Mouse (Mus musculus) neural tube, embryonic 12.5 days (tissue): ENCODE measurements around the gene Actr1b. TPM values are rescaled to one million over a fixed set of nuclear protein-coding genes. Genes with fewer than 3 reads are reported as not detected.
"Not testable (repeated sequence)": the region's sequence is repeated elsewhere in the genome, so short reads cannot be mapped to it uniquely, and the experiment has no call there.

Experiments used
- ATAC-seq: fragments of 200-750 bp; cut with Nextera tagmentation; 2 replicates; pipeline ENCODE4 v1.8.0; 2017; ENCODE audit warnings: low read depth, mild to moderate bottlenecking, moderate TSS enrichment, moderate library complexity; ENCODE audit not compliant: low FRiP score
- H3K27ac ChIP-seq: fragments of 300-500 bp; sonication (generic); 2 replicates; pipeline ENCODE4 v1.5.1; 2016
- H3K27me3 ChIP-seq: fragments of 300-500 bp; sonication (generic); replicated peaks from 2 replicates; pipeline ENCODE4 v1.6.1; 2016; ENCODE audit warnings: mild to moderate bottlenecking
- H3K36me3 ChIP-seq: fragments of 300-500 bp; sonication (generic); 2 replicates; pipeline ENCODE4 v1.6.1; 2016; ENCODE audit warnings: mild to moderate bottlenecking
- H3K4me1 ChIP-seq: fragments of 300-500 bp; sonication (generic); 2 replicates; pipeline ENCODE4 v1.6.1; 2016
- H3K4me2 ChIP-seq: fragments of 300-500 bp; sonication (generic); replicated peaks from 2 replicates; pipeline ENCODE4 v1.6.1; 2016; ENCODE audit warnings: mild to moderate bottlenecking
- H3K4me3 ChIP-seq: fragments of 300-500 bp; sonication (generic); 2 replicates; pipeline ENCODE4 v1.5.1; 2016
- H3K9ac ChIP-seq: fragments of 300-500 bp; sonication (generic); 2 replicates; pipeline ENCODE4 v1.6.1; 2016; ENCODE audit warnings: mild to moderate bottlenecking
- H3K9me3 ChIP-seq: fragments of 300-500 bp; sonication (generic); 2 replicates; pipeline ENCODE4 v1.6.1; 2016; ENCODE audit warnings: mild to moderate bottlenecking
- WGBS: fragments of 180-500 bp; shearing (Covaris S2); methylation state at CpG from one replicate; pipeline ENCODE4 v1.1.7; 2016; 5-methylcytosine and 5-hydroxymethylcytosine counted together
- polyA plus RNA-seq: library from polyadenylated mRNA; unstranded; fragments of >200 nt; fragmentation: Nextera tagmentation; extraction: Ambion mirVana; gene quantifications from 2 replicates; pipeline ENCODE4 v1.2.1, GENCODE M21; 2016

The Actr1b gene
- polyA plus RNA-seq, 1 experiment from 2014 or later = 131 TPM

DNA sequence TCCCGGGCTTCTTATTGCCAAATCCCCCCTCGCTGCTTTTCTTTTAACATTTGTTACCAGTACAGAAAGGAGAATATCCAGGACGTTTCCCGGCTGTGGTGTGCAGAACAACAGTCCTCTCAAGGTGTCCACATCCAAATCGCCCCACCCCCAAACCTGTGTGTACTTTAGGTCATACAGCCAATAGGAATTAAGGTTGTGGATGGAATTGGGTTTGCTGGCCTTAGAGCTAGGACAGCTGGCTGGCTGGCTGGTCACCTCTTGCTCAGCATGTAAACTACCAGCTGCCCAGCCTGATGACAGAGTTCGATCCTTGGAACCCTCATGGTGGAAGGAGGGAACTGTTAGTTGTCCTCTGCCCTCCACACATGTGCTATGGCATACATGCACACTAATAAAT is 19.4 kb downstream of the Actr1b start:
- no peak overlapping the region for H3K4me3 ChIP-seq
- no peaks in the 10 kb centered on the region for H3K9me3 ChIP-seq
- WGBS = 86% methylated on average over 6 of the region's 6 CpGs
- H3K4me2 ChIP-seq = no peak overlapping the region
- H3K4me1 ChIP-seq = peaks cover 10% of the 10 kb centered on the region
- H3K36me3 ChIP-seq = peaks cover 28% of the 10 kb centered on the region
- no peak for ATAC-seq
- no peaks in the 10 kb centered on the region for H3K27me3 ChIP-seq
- H3K27ac ChIP-seq = no peak overlapping the region
- no peak overlapping the region for H3K9ac ChIP-seq

DNA sequence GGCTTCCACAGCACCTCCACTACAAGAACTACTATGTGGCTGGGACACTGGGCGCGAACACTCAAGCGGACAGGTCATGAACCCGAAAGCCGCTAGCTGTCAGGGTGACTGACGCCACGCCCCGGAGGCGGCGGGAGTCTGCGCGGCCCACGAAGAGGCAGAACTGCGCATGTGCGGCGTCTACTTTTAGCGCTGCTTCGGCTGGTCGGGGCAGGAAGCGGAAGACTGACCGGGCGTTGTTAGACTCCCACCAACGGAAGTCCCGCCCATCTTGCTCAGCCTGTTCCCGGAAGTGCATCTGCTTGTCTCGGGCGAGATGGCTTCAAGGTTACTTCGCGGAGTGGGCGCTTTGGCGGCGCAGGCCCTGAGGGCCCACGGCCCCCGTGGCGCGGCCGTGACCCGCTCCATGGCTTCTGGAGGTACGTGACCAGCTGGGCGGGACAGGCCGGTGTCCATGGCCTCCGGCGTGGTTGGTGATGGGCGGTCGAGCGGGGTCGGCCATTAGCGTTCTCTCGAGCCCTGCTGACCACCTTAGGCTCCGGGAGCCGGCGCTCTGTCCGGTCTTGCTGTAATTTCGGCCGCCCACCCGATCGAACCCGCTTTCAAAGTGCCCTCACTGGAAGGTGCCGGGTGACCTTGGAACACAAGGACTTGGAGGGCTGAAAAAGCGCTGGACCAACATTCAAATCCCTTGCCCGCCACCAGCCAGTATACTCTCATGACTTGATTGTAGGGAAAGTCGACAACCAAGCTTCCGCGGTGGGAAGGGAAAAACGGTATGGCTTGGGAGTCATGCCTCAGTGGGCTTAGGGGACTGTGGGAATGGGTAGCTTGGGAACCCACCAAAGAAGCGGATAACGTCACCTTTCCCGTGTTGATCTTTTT is 22.7 kb downstream of the Actr1b start, which contains the start of gene Cox5b:
Gene Cox5b (plus strand): TSS at position 179 of the 885 bp plus-strand sequence.
- Histone ChIP-seq H3K27me3 (no peaks in the 10 kb centered on the region), H3K4me1 (peaks cover 10% of the 10 kb centered on the region), H3K9ac (peak within 1 kb of the TSS; percentile 82), H3K4me2 (peak within 1 kb of the TSS; percentile 91), H3K27ac (no peak within 1 kb of the TSS), H3K4me3 (peak within 1 kb of the TSS; percentile 90), H3K36me3 (peaks cover 15% of the 10 kb centered on the region), H3K9me3 (no peaks in the 10 kb centered on the region)
- WGBS = 1% methylated on average over 68 of the region's 68 CpGs
- peak; percentile 94 for ATAC-seq

DNA sequence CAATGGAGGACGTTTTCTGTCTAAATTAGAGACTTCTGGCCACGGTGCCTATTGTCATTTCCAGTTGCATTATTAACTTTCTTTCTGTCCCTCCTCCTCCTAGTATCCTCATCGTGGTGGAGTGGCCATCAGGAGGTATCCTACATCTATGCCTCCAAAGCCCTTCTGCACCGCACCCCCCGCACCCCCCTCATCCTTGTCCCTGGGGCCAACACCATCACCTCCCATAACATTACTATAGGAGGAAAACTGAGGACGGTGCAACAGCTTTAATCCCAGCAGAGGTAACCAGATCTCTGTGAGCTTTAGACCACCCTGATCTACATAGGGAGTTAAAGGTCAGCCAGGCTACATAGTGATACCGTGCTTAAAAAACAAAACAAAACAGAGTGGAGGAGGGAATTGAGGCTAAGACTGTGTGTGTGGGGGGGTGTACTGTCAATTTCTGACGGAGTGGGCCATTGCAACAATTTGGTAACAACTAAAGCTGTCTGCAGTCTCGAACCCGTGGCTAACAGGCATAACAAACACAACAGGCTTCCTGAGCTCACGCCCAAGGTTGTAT is 23.5 kb downstream of the Actr1b start:
- H3K9ac ChIP-seq = peak overlapping the region; percentile 82; the same call in 1 of the 2 replicates

DNA sequence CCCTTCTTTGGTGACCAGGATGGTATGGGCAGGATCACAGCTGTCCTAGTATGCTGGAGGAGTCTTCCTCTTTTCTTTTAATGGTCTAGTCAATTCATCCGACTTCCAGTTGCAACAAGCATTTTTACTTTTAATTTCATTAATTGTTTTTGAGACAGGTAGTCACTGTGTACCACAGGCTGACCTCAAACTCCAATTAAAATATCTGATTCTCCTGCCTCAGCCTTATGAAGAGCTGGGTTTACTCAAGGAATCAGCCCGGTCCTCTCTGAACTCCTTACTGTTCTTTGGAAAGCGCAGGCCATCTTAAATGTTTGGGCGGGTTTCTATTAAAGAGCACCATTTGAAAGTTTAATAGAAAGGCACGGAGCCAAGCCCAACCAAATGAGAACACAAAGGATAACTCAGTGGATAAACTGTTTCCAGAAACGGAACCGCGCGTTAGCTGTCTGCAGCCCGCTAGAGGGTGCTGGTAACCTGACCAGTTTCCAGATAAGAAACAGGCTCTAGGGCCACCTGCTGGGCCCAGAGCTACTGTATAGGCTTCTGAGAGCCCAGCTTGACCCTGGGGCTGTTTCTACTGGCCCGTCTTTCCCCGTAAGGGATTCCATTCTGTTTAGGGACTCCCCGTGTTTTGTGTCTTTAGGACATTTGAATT is 30.3 kb downstream of the Actr1b start:
- Histone ChIP-seq H3K27me3 (no peaks in the 10 kb centered on the region), H3K9me3 (no peaks in the 10 kb centered on the region), H3K4me2 (no peak overlapping the region), H3K4me3 (no peak overlapping the region), H3K36me3 (no peaks in the 10 kb centered on the region), H3K4me1 (no peaks in the 10 kb centered on the region), H3K27ac (no peak overlapping the region), H3K9ac (no peak overlapping the region)
- WGBS = 12% methylated on average over 13 of the region's 13 CpGs
- peak; percentile 33; the same call in 1 of the 2 replicates for ATAC-seq

More for the DNA sequence above, 23.5 kb downstream of the Actr1b start:
- peak; percentile 65 for ATAC-seq
- WGBS = 63% methylated on average over 11 of the region's 11 CpGs
- H3K4me2 ChIP-seq = peak overlapping the region; percentile 91
- peaks cover 15% of the 10 kb centered on the region for H3K36me3 ChIP-seq
- H3K9me3 ChIP-seq = no peaks in the 10 kb centered on the region
- H3K4me3 ChIP-seq = peak overlapping the region; percentile 90
- H3K4me1 ChIP-seq = peaks cover 10% of the 10 kb centered on the region
- H3K27me3 ChIP-seq = no peaks in the 10 kb centered on the region
- no peak overlapping the region for H3K27ac ChIP-seq

DNA sequence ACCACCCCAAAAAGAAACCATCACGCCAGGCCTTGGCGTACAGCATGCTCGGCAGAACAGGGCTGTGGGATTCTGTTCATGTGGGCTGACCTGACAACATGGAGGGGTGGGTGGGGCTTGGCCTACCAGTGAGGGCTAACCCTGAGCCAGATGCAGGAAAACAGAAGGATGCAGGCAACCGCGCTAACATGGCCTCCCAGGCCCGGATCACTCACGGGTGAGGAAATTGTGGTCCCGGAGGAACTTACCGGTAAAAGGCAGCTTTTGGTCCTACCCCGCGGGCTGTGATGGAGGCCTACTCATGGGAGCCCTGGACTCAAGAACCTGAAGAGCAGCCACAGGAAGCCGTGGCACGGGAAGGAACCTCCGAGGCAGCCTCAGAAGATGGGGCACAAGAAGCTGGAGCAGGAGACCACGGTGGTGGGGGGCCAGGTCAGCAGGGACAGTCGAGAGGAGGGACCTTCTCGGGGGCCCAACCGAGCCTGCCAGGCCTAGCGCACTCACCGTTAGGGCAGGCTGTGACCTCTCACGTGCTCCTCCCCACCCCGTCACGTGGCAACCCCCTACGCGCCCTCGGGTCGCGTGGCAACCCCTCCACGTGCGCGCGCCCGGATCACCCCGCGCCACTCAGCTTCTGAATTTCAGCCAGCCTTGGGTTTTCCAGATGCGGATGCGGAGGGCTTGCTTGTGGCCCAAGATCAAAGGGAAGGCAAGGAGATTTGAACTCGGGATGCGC is 31.4 kb downstream of the Actr1b start, which contains the start of gene Fam178b:
Gene Fam178b (minus strand): TSS at position 564 of the 736 bp plus-strand sequence.
- no peak within 1 kb of the TSS for H3K9ac ChIP-seq
- H3K36me3 ChIP-seq = no peaks in the 10 kb centered on the region
- no peak within 1 kb of the TSS for H3K4me3 ChIP-seq
- ATAC-seq = no peak
- H3K27me3 ChIP-seq = no peaks in the 10 kb centered on the region
- no peaks in the 10 kb centered on the region for H3K4me1 ChIP-seq
- WGBS = 93% methylated on average over 39 of the region's 39 CpGs
- no peak within 1 kb of the TSS for H3K4me2 ChIP-seq
- no peaks in the 10 kb centered on the region for H3K9me3 ChIP-seq
- no peak within 1 kb of the TSS for H3K27ac ChIP-seq

DNA sequence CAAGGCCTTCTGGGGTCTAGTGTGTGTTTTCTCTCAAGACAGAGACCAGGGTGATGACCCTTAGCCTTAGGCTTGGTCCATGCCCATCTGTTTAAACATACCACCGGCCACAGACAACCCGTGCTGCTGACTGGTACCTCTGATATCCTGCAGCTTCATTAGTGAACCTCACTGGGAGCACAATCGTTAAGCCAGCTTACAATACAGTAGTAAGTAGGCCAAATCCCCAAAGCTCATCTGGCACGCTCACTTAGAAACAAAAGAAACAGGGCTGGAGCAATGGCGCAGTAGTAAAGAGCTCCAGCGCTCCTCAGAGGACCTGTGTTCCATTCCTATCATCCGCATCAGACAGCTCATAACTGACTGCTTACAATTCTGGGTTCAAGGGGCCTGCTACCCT is 33.3 kb downstream of the Actr1b start:
- Histone ChIP-seq H3K27ac (no peak overlapping the region), H3K27me3 (no peaks in the 10 kb centered on the region), H3K4me1 (no peaks in the 10 kb centered on the region), H3K36me3 (no peaks in the 10 kb centered on the region), H3K9ac (no peak overlapping the region), H3K9me3 (no peaks in the 10 kb centered on the region), H3K4me2 (no peak overlapping the region), H3K4me3 (no peak overlapping the region)
- 70% methylated on average over 7 of the region's 7 CpGs for WGBS
- ATAC-seq = no peak

DNA sequence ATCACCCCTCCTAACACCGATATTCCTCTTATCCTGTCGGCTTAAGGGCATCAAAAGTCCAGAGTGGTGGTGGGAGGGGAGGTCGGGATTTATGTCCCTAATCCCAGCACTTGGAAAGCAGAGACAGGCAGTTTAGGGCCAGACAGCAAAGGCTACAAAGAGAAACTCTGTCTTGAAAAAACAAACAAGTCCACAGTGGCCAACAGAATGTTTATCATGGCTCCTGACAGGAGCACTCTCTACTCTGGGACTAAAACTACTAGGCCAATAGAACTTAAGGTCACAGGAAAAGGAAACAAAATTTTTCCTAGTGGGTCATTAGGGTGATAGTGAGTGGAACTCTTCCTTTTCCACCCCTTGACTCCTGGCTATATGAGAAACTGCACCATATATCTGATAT is 39.3 kb downstream of the Actr1b start:
- ATAC-seq = no peak
- H3K36me3 ChIP-seq = no peaks in the 10 kb centered on the region
- H3K4me3 ChIP-seq = no peak overlapping the region
- H3K9ac ChIP-seq = no peak overlapping the region
- H3K4me1 ChIP-seq = no peaks in the 10 kb centered on the region; the same call in 1 of the 2 replicates
- WGBS = 51% methylated on average over 3 of the region's 3 CpGs
- H3K27ac ChIP-seq = no peak overlapping the region
- no peak overlapping the region for H3K4me2 ChIP-seq
- H3K9me3 ChIP-seq = no peaks in the 10 kb centered on the region
- H3K27me3 ChIP-seq = no peaks in the 10 kb centered on the region

DNA sequence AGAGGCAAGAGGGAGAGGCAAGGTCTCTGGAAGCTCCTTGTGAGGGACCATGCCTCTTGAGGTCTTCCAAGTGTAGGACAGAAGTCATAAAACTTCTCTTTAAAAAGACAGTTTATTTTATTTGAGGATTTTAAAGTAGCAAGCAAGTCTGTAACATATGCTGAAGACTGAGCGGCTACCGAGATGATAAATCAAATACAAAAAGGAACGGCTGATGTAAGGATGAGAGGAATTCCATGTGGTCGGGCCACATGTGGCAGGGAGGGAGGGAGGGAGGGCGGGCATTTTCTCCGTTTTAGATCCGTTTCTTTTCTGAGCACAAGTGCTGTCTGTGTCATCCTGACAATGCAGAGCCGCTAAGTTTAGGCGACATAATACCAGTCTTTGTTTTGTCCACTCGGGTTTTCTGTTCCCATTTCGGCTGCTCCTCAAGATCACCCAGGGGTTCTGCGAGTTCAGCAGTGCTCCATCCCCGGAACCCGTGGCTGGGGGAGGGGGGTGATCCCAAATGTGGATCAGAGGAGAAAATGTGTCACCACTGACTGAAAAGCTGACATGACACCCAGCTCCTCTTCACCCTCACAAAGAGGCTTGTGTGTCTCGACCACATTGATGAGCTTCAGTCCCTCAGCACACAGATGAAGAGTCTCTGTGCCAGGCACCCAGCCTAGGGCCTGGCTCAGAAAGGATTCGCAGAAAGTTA is 41.4 kb downstream of the Actr1b start:
- H3K27ac ChIP-seq = no peak overlapping the region
- no peak for ATAC-seq

DNA sequence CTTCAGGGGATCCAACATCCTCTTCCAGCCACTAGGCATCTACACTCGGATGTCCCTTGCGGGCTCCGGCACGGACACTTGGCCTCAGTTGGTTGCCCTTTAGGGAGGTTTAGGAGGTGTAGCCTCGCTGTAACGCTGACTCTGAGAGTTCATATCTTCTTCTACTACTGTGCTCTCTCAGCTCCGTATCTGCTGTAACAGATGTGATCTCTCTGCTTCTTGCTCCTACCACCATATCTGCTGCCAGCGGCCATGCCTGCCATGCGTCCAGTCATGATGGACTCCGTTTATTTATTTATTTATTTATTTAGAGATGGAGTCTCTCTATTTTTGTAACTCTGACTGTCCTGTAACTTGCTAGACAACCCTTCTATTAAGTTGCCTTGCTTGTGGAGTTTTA is 43.0 kb downstream of the Actr1b start:
- Histone ChIP-seq H3K9me3 (no peaks in the 10 kb centered on the region), H3K4me1 (no peaks in the 10 kb centered on the region; the same call in 1 of the 2 replicates), H3K4me3 (no peak overlapping the region), H3K27me3 (no peaks in the 10 kb centered on the region), H3K4me2 (no peak overlapping the region), H3K27ac (no peak overlapping the region), H3K9ac (no peak overlapping the region), H3K36me3 (no peaks in the 10 kb centered on the region)
- no peak for ATAC-seq
- WGBS = 92% methylated on average over 10 of the region's 10 CpGs

More for the DNA sequence above, 41.4 kb downstream of the Actr1b start:
- no peaks in the 10 kb centered on the region for H3K9me3 ChIP-seq
- no peaks in the 10 kb centered on the region; the same call in 1 of the 2 replicates for H3K4me1 ChIP-seq
- no peaks in the 10 kb centered on the region for H3K27me3 ChIP-seq
- 50% methylated on average over 16 of the region's 16 CpGs for WGBS
- H3K4me3 ChIP-seq = no peak overlapping the region
- no peak overlapping the region for H3K9ac ChIP-seq
- no peak overlapping the region; the same call in 1 of the 2 replicates for H3K4me2 ChIP-seq
- no peaks in the 10 kb centered on the region for H3K36me3 ChIP-seq

DNA sequence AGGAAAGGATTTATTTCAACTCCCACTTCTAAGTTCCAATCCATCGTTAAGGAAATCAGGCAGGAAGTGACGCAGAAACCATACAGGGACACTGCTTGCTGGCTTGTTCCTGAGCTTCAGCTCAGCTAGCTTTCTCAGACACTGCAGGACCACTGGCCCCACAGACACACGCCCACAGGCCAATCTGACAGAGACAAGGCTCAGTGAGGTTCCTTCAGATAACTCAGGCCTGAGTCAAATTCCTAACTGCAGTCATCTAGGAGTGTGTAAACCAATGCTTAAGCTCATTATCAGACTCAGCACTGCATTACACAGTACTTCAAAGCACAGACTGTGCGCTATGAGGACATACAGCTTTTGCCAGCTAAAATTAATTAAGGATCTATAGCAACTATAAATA is 44.0 kb downstream of the Actr1b start:
- Histone ChIP-seq H3K9me3 (no peaks in the 10 kb centered on the region), H3K27ac (no peak overlapping the region), H3K9ac (no peak overlapping the region), H3K4me1 (no peaks in the 10 kb centered on the region; the same call in 1 of the 2 replicates), H3K4me3 (no peak overlapping the region), H3K36me3 (no peaks in the 10 kb centered on the region), H3K27me3 (no peaks in the 10 kb centered on the region), H3K4me2 (no peak overlapping the region)
- ATAC-seq = no peak
- WGBS = 82% methylated on average over 4 of the region's 4 CpGs

DNA sequence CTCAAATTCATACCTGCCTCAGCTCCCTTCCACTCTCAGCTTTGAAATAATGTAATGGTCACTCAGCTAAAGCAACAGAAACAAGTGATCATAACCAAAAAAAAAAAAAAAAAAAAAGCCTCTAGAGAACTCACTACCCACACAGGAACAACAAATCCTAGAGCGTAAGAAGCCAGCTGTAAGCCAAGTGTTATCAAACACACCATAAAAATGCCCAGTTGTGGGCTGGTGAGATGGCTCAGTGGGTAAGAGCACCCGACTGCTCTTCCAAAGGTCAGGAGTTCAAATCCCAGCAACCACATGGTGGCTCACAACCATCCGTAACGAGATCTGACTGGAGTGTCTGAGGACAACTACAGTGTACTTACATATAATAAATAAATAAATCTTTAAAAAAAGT is 46.2 kb downstream of the Actr1b start:
- 61% methylated on average over 4 of the region's 4 CpGs for WGBS
- H3K9me3 ChIP-seq, H3K27me3 ChIP-seq, H3K4me2 ChIP-seq, H3K4me3 ChIP-seq, H3K9ac ChIP-seq, ATAC-seq, H3K4me1 ChIP-seq, H3K27ac ChIP-seq, H3K36me3 ChIP-seq: not testable (repeated sequence)
